In the genomic region with DNA sequence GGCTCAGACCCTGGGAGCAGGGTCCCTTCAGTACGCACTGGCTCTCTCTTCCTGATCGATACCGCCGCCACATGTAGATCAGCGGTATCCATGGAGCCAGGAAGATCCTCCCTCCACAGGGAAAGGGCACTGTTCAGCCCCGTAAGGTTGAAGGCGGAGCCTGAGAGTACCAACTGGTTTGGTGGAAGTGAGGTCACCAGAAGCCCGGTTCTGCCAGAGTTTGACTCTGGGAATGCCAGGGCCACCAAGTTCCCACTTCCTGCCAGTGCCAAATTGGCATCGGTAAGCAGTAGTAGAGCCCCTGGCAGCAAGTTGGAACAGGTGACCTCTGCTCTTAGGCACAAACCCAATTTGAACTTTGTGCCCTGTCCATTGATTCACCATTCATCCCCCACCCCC, we compare ENCODE assay signal across 8 mouse cellular contexts. TPM values are rescaled to one million over a fixed set of nuclear protein-coding genes. Genes with fewer than 3 reads are reported as not detected.
DNase-seq lines count a peak whose midpoint lies in the region; ATAC-seq and TF ChIP-seq lines count a peak whose summit lies in the region.

No protein-coding gene starts in this region.

- CTCF ChIA-PET in Patski (lab: Charles Lee) = interaction anchor here (1.7 to 6.3 kb wide), 2 partner anchors 14 to 19 kb away, joined by 4 to 74 read pairs; no protein-coding TSS in a partner anchor

- peak overlapping the region; percentile 94 for H3K4me2 ChIP-seq in heart, embryonic 11.5 days
- peak overlapping the region; percentile 70 for H3K4me2 ChIP-seq in embryonic facial prominence, embryonic 11.5 days (ENCODE audit: low read depth, low read length)
- H3K4me2 ChIP-seq in hindbrain, postnatal 0 days (ENCODE audit: low read depth, low read length) = peak overlapping the region; percentile 64
- H3K4me2 ChIP-seq in liver, embryonic 12.5 days = peak overlapping the region; percentile 84
- H3K4me2 ChIP-seq in neural tube, embryonic 13.5 days = peak overlapping the region; percentile 77

- 0 out of 2 replicates have a peak overlapping the region, but pooled peaks have one; percentile 12 for H3K9ac ChIP-seq in heart, embryonic 11.5 days (ENCODE audit: low read depth, low read length)
- H3K9ac ChIP-seq in embryonic facial prominence, embryonic 11.5 days (replicated peaks; ENCODE audit: low read length) = no peak overlapping the region; the same call in 1 of the 2 replicates
- peak overlapping the region; percentile 51 for H3K9ac ChIP-seq in hindbrain, postnatal 0 days (replicated peaks; ENCODE audit: low read length)
- peak overlapping the region; percentile 75 for H3K9ac ChIP-seq in liver, embryonic 12.5 days
- H3K9ac ChIP-seq in neural tube, embryonic 13.5 days = peak overlapping the region; percentile 72

- intact Hi-C loops in heart, postnatal 36 days (cut with DNase I) = no loop called here

- ATAC-seq in heart, embryonic 11.5 days (replicated peaks; ENCODE audit: insufficient number of reproducible peaks, low FRiP score, low TSS enrichment) = no peak
- ATAC-seq in Patski = peak; percentile 52
- ATAC-seq in embryonic facial prominence, embryonic 11.5 days (replicated peaks; ENCODE audit: insufficient number of reproducible peaks, low FRiP score, low TSS enrichment, low read depth) = no peak
- peak; percentile 28; the same call in 1 of the 2 replicates for ATAC-seq in hindbrain, postnatal 0 days
- ATAC-seq in liver, embryonic 12.5 days = no peak
- ATAC-seq in neural tube, embryonic 13.5 days (ENCODE audit: low read depth) = no peak

- TF ChIP-seq CTCF in Patski (IDR thresholded peaks at IDR 0.05) = no peak
- TF ChIP-seq CTCF in hindbrain, postnatal 0 days (IDR thresholded peaks at IDR 0.05; ENCODE audit: low read depth) = no peak

- in situ Hi-C loops in Patski (cut with MboI; ENCODE audit: low pct_unique_long_range_greater_than_20kb) = no loop called here

- H3K27me3 ChIP-seq in heart, embryonic 11.5 days (ENCODE audit: control insufficient read depth, insufficient read depth, low read length) = peaks cover 6% of the 10 kb centered on the region; the same call in 1 of the 2 replicates
- no peaks in the 10 kb centered on the region for H3K27me3 ChIP-seq in Patski
- peaks cover 26% of the 10 kb centered on the region for H3K27me3 ChIP-seq in embryonic facial prominence, embryonic 11.5 days (ENCODE audit: control insufficient read depth, insufficient read depth, low read length)
- no peaks in the 10 kb centered on the region for H3K27me3 ChIP-seq in hindbrain, postnatal 0 days (ENCODE audit: insufficient read depth, low read length)
- no peaks in the 10 kb centered on the region for H3K27me3 ChIP-seq in liver, embryonic 12.5 days (replicated peaks)
- H3K27me3 ChIP-seq in neural tube, embryonic 13.5 days = peaks cover 53% of the 10 kb centered on the region

- H3K4me1 ChIP-seq in heart, embryonic 11.5 days (ENCODE audit: control insufficient read depth, insufficient read depth, low read length) = peaks cover 20% of the 10 kb centered on the region
- no peaks in the 10 kb centered on the region for H3K4me1 ChIP-seq in embryonic facial prominence, embryonic 11.5 days (ENCODE audit: control insufficient read depth, insufficient read depth, low read length)
- H3K4me1 ChIP-seq in hindbrain, postnatal 0 days (ENCODE audit: insufficient read depth, low read length) = peaks cover 8% of the 10 kb centered on the region; the same call in 1 of the 2 replicates
- H3K4me1 ChIP-seq in liver, embryonic 12.5 days = peaks cover 70% of the 10 kb centered on the region
- H3K4me1 ChIP-seq in neural tube, embryonic 13.5 days (replicated peaks) = peaks cover 43% of the 10 kb centered on the region

- H3K36me3 ChIP-seq in heart, embryonic 11.5 days (ENCODE audit: control insufficient read depth, insufficient read depth, low read length) = no peaks in the 10 kb centered on the region
- H3K36me3 ChIP-seq in embryonic facial prominence, embryonic 11.5 days (replicated peaks; ENCODE audit: control insufficient read depth, insufficient read depth, low read depth, low read length) = no peaks in the 10 kb centered on the region
- no peaks in the 10 kb centered on the region for H3K36me3 ChIP-seq in hindbrain, postnatal 0 days (ENCODE audit: insufficient read depth, low read length)
- H3K36me3 ChIP-seq in liver, embryonic 12.5 days = peaks cover 12% of the 10 kb centered on the region
- H3K36me3 ChIP-seq in neural tube, embryonic 13.5 days = no peaks in the 10 kb centered on the region

- H3K4me3 ChIP-seq in heart, embryonic 11.5 days (ENCODE audit: low read depth, low read length) = peak overlapping the region; percentile 79
- peak overlapping the region; percentile 48 for H3K4me3 ChIP-seq in embryonic facial prominence, embryonic 11.5 days (ENCODE audit: low read depth, low read length)
- H3K4me3 ChIP-seq in hindbrain, postnatal 0 days (ENCODE audit: low read length) = peak overlapping the region; percentile 51
- H3K4me3 ChIP-seq in liver, embryonic 12.5 days = peak overlapping the region; percentile 70
- H3K4me3 ChIP-seq in neural tube, embryonic 13.5 days = peak overlapping the region; percentile 63

- 3% methylated on average over 9 of the region's 9 CpGs for WGBS in heart, embryonic 11.5 days (ENCODE audit: insufficient replicate concordance)
- 4% methylated on average over 9 of the region's 9 CpGs for WGBS in embryonic facial prominence, embryonic 11.5 days
- 2% methylated on average over 9 of the region's 9 CpGs for WGBS in hindbrain, postnatal 0 days
- WGBS in liver, embryonic 12.5 days (ENCODE audit: insufficient replicate concordance) = 10% methylated on average over 9 of the region's 9 CpGs
- WGBS in neural tube, embryonic 13.5 days = 0% methylated on average over 9 of the region's 9 CpGs

- H3K9me3 ChIP-seq in heart, embryonic 11.5 days (replicated peaks; ENCODE audit: control insufficient read depth, low read length) = no peaks in the 10 kb centered on the region
- no peaks in the 10 kb centered on the region for H3K9me3 ChIP-seq in embryonic facial prominence, embryonic 11.5 days (replicated peaks; ENCODE audit: control insufficient read depth, low read length)
- H3K9me3 ChIP-seq in hindbrain, postnatal 0 days (ENCODE audit: low read length) = no peaks in the 10 kb centered on the region
- no peaks in the 10 kb centered on the region for H3K9me3 ChIP-seq in liver, embryonic 12.5 days (replicated peaks)
- H3K9me3 ChIP-seq in neural tube, embryonic 13.5 days = no peaks in the 10 kb centered on the region

- DNase-seq in heart, postnatal 36 days = no peak
- no peak for DNase-seq in Patski (ENCODE audit: low read depth, low spot score)
- no peak for DNase-seq in embryonic facial prominence, embryonic 11.5 days (ENCODE audit: low spot score)
- peak; percentile 57 for DNase-seq in hindbrain, postnatal 0 days (ENCODE audit: low spot score)
- DNase-seq in B cell, adult 2 months = no peak

- POLR2A ChIA-PET in Patski (lab: Charles Lee) = interaction anchor here (1.4 kb wide), 1 partner anchor 19 kb away, joined by 6 read pairs; no protein-coding TSS in a partner anchor

- H3K27ac ChIP-seq in heart, embryonic 11.5 days (ENCODE audit: low read depth, low read length) = no peak overlapping the region
- H3K27ac ChIP-seq in embryonic facial prominence, embryonic 11.5 days (replicated peaks; ENCODE audit: low read depth, low read length) = no peak overlapping the region
- H3K27ac ChIP-seq in hindbrain, postnatal 0 days = peak overlapping the region; percentile 65; the same call in 1 of the 2 replicates
- H3K27ac ChIP-seq in liver, embryonic 12.5 days = peak overlapping the region; percentile 28; the same call in 1 of the 2 replicates
- H3K27ac ChIP-seq in neural tube, embryonic 13.5 days (replicated peaks) = no peak overlapping the region

RNA-seq across cellular contexts. Expression of gene Slc9a3r1, which starts 1.8 kb away (rescaled TPM):
- polyA plus RNA-seq in heart, embryonic 11.5 days (2014; fragmentation: Nextera tagmentation; extraction: Ambion mirVana) = 26.4 and 31.1 TPM in 2 replicates
- total RNA-seq in heart, postnatal 36 days (2021) = 10 to 100 TPM in 1 of 2 experiments, 1 to 10 TPM in 1; 9.9 to 10.5 TPM
- 98.7 TPM for polyA plus RNA-seq in Patski (2021)
- polyA plus RNA-seq in embryonic facial prominence, embryonic 11.5 days (2014; fragmentation: Nextera tagmentation; extraction: Ambion mirVana) = 31.3 and 36.0 TPM in 2 replicates
- 72.6 and 76.9 TPM in 2 replicates for total RNA-seq in hindbrain, postnatal 0 days (2014; rRNA removed)
- polyA plus RNA-seq in hindbrain, postnatal 0 days (2015; fragmentation: Nextera tagmentation; extraction: Ambion mirVana) = 91.8 and 98.2 TPM in 2 replicates
- 74.5 and 75.7 TPM in 2 replicates for polyA plus RNA-seq in liver, embryonic 12.5 days (2016; fragmentation: Nextera tagmentation; extraction: Ambion mirVana)
- polyA plus RNA-seq in neural tube, embryonic 13.5 days (2015; fragmentation: Nextera tagmentation; extraction: Ambion mirVana) = 50.6 and 58.1 TPM in 2 replicates

RNA-seq across cellular contexts. Expression of gene Tmem104, which starts 22.3 kb away (rescaled TPM):
- polyA plus RNA-seq in heart, embryonic 11.5 days (2014; fragmentation: Nextera tagmentation; extraction: Ambion mirVana) = 7.5 and 8.2 TPM in 2 replicates
- total RNA-seq in heart, postnatal 36 days (2021) = 10 to 100 TPM; 10.4 to 12.5 TPM
- 10.2 TPM for polyA plus RNA-seq in Patski (2021)
- 6.9 and 7.7 TPM in 2 replicates for polyA plus RNA-seq in embryonic facial prominence, embryonic 11.5 days (2014; fragmentation: Nextera tagmentation; extraction: Ambion mirVana)
- 6.4 and 11.1 TPM in 2 replicates for total RNA-seq in hindbrain, postnatal 0 days (2014; rRNA removed)
- 10.1 and 13.5 TPM in 2 replicates for polyA plus RNA-seq in hindbrain, postnatal 0 days (2015; fragmentation: Nextera tagmentation; extraction: Ambion mirVana)
- polyA plus RNA-seq in liver, embryonic 12.5 days (2016; fragmentation: Nextera tagmentation; extraction: Ambion mirVana) = 7.5 and 8.1 TPM in 2 replicates
- polyA plus RNA-seq in neural tube, embryonic 13.5 days (2015; fragmentation: Nextera tagmentation; extraction: Ambion mirVana) = 11.6 and 11.8 TPM in 2 replicates

RNA-seq across cellular contexts. Expression of gene Nat9, which starts 22.7 kb away (rescaled TPM):
- 13.7 and 15.7 TPM in 2 replicates for polyA plus RNA-seq in heart, embryonic 11.5 days (2014; fragmentation: Nextera tagmentation; extraction: Ambion mirVana)
- total RNA-seq in heart, postnatal 36 days (2021) = 10 to 100 TPM; 19.8 to 28.0 TPM
- polyA plus RNA-seq in Patski (2021) = 28.0 TPM
- 15.5 and 19.5 TPM in 2 replicates for polyA plus RNA-seq in embryonic facial prominence, embryonic 11.5 days (2014; fragmentation: Nextera tagmentation; extraction: Ambion mirVana)
- 17.3 and 27.8 TPM in 2 replicates for total RNA-seq in hindbrain, postnatal 0 days (2014; rRNA removed)
- polyA plus RNA-seq in hindbrain, postnatal 0 days (2015; fragmentation: Nextera tagmentation; extraction: Ambion mirVana) = 17.3 and 22.2 TPM in 2 replicates
- 12.8 and 12.9 TPM in 2 replicates for polyA plus RNA-seq in liver, embryonic 12.5 days (2016; fragmentation: Nextera tagmentation; extraction: Ambion mirVana)
- 16.3 and 24.1 TPM in 2 replicates for polyA plus RNA-seq in neural tube, embryonic 13.5 days (2015; fragmentation: Nextera tagmentation; extraction: Ambion mirVana)

RNA-seq across cellular contexts. Expression of gene Cd300lf, which starts 31.2 kb away (rescaled TPM):
- 0.19 and 0.20 TPM in 2 replicates for polyA plus RNA-seq in heart, embryonic 11.5 days (2014; fragmentation: Nextera tagmentation; extraction: Ambion mirVana)
- total RNA-seq in heart, postnatal 36 days (2021) = under 1 TPM; 0.08 to 0.33 TPM
- not detected for polyA plus RNA-seq in Patski (2021)
- not detected in 2 replicates for polyA plus RNA-seq in embryonic facial prominence, embryonic 11.5 days (2014; fragmentation: Nextera tagmentation; extraction: Ambion mirVana)
- not detected in 2 replicates for total RNA-seq in hindbrain, postnatal 0 days (2014; rRNA removed)
- polyA plus RNA-seq in hindbrain, postnatal 0 days (2015; fragmentation: Nextera tagmentation; extraction: Ambion mirVana) = 0.23 and 0.37 TPM in 2 replicates
- 0.90 and 1.3 TPM in 2 replicates for polyA plus RNA-seq in liver, embryonic 12.5 days (2016; fragmentation: Nextera tagmentation; extraction: Ambion mirVana)
- polyA plus RNA-seq in neural tube, embryonic 13.5 days (2015; fragmentation: Nextera tagmentation; extraction: Ambion mirVana) = 0.14 TPM in 1 of 2 replicates, not detected in the other

Comparison
In these comparisons a context has a peak if more than half of its experiments do, and no peak if none do; other contexts are left out.
1. ATAC-seq: peak in Patski (single experiment) and hindbrain, postnatal 0 days (single experiment); none in heart, embryonic 11.5 days (single experiment), embryonic facial prominence, embryonic 11.5 days (single experiment), liver, embryonic 12.5 days (single experiment) and neural tube, embryonic 13.5 days (single experiment).
2. H3K27ac ChIP-seq: peak in hindbrain, postnatal 0 days (single experiment) and liver, embryonic 12.5 days (single experiment); none in heart, embryonic 11.5 days (single experiment), embryonic facial prominence, embryonic 11.5 days (single experiment) and neural tube, embryonic 13.5 days (single experiment).
3. Peak in every context shown above with its lines, with median percentiles within 50 percentile points of each other: H3K4me2 ChIP-seq and H3K4me3 ChIP-seq.